Mouse (Mus musculus) CH12.LX (cell line): ENCODE measurements around the gene Ecpas. TPM values are rescaled to one million over a fixed set of nuclear protein-coding genes. Genes with fewer than 3 reads are reported as not detected.
A peak's percentile ranks its signal among the peaks of the same experiment; 100 is the strongest.

Experiments
- DNase-seq: peaks from one replicate; pipeline ENCODE4 v3.0.0-alpha.2; 2013; ENCODE audit errors: extremely low read depth
- H3K27ac ChIP-seq: 2 replicates; pipeline ENCODE4 v1.5.1; 2012; ENCODE audit warnings: low read depth, mild to moderate bottlenecking, control low read depth, moderate library complexity; ENCODE audit not compliant: insufficient read depth
- H3K27me3 ChIP-seq: replicated peaks from 2 replicates; pipeline ENCODE3; 2012; ENCODE audit warnings: inconsistent platforms
- H3K36me3 ChIP-seq, 2 experiments: replicated peaks in 1 of 2; 2 replicates each; pipeline versions ENCODE3 to v1.6.1; 2012; ENCODE audit warnings: inconsistent platforms in 1 of 2, low read length in 1 of 2, mild to moderate bottlenecking in 1 of 2, mixed read lengths in 1 of 2, moderate library complexity in 1 of 2; ENCODE audit not compliant: control insufficient read depth in 1 of 2, insufficient read depth in 1 of 2
- H3K4me1 ChIP-seq, 2 experiments: 2 replicates each; pipeline ENCODE4 v1.6.1; 2012; ENCODE audit warnings: inconsistent platforms in 1 of 2, moderate library complexity in 1 of 2; ENCODE audit not compliant: insufficient read depth in 2 of 2, control insufficient read depth in 1 of 2
- H3K4me2 ChIP-seq: 2 replicates; pipeline ENCODE4 v1.6.1; 2012; ENCODE audit warnings: low read depth, mild to moderate bottlenecking, control low read depth; ENCODE audit not compliant: poor library complexity, insufficient read depth, severe bottlenecking
- H3K4me3 ChIP-seq, 3 experiments: fragments of 150-350 bp in 1 of 3; sonication (generic) in 1 of 3; replicated peaks in 1 of 3; 2 replicates each; pipeline versions ENCODE3 to v1.5.1; 2011 to 2012; ENCODE audit warnings: low read depth in 2 of 3, low read length in 2 of 3, mild to moderate bottlenecking in 2 of 3, moderate library complexity in 2 of 3, control low read depth in 1 of 3, improper control_type of control experiment in 1 of 3, inconsistent platforms in 1 of 3, mixed read lengths in 1 of 3; ENCODE audit not compliant: poor library complexity in 1 of 3
- H3K79me2 ChIP-seq: replicated peaks from 2 replicates; pipeline ENCODE4 v1.6.1; 2012; ENCODE audit warnings: mild to moderate bottlenecking, moderate library complexity; ENCODE audit not compliant: control insufficient read depth, poor library complexity, insufficient read depth, severe bottlenecking; ENCODE audit errors: extremely low read depth
- H3K9ac ChIP-seq: 2 replicates; pipeline ENCODE4 v1.6.1; 2012; ENCODE audit warnings: low read depth, mild to moderate bottlenecking, control low read depth, moderate library complexity; ENCODE audit not compliant: insufficient read depth
- H3K9me3 ChIP-seq: replicated peaks from 2 replicates; pipeline ENCODE3; 2012; ENCODE audit warnings: low read length, inconsistent platforms, mixed read lengths
- CHD1 ChIP-seq: IDR thresholded peaks from 2 replicates; pipeline ENCODE4 v1.6.1; 2012; ENCODE audit warnings: low read depth, low read length, improper control_type of control experiment, inconsistent platforms
- CTCF ChIP-seq, 2 experiments: IDR thresholded peaks in 1 of 2; conservative IDR thresholded peaks in 1 of 2; 2 replicates each; pipeline ENCODE4 v1.5.1; 2011 to 2012; ENCODE audit warnings: low read depth in 2 of 2, low read length in 2 of 2, improper control_type of control experiment in 1 of 2, inconsistent platforms in 1 of 2, mild to moderate bottlenecking in 1 of 2, moderate library complexity in 1 of 2
- EP300 ChIP-seq: IDR thresholded peaks from 2 replicates; pipeline ENCODE4 v1.6.1; 2011; ENCODE audit warnings: low read length, improper control_type of control experiment
- HCFC1 ChIP-seq: IDR thresholded peaks from 2 replicates; pipeline ENCODE4 v1.6.1; 2012; ENCODE audit warnings: low read depth, mild to moderate bottlenecking, inconsistent platforms, low read length, improper control_type of control experiment
- MAX ChIP-seq: IDR thresholded peaks from 2 replicates; pipeline ENCODE4 v1.6.1; 2011; ENCODE audit warnings: low read length, improper control_type of control experiment
- MYC ChIP-seq: IDR thresholded peaks from 2 replicates; pipeline ENCODE4 v1.6.1; 2011; ENCODE audit warnings: low read depth, mild to moderate bottlenecking, improper control_type of control experiment, low read length
- PAX5 ChIP-seq: IDR thresholded peaks from 2 replicates; pipeline ENCODE4 v1.6.1; 2012; ENCODE audit warnings: low read length, inconsistent platforms, mixed read lengths
- RAD21 ChIP-seq: IDR thresholded peaks from 2 replicates; pipeline ENCODE4 v1.6.1; 2011; ENCODE audit warnings: low read depth, mild to moderate bottlenecking, low read length, improper control_type of control experiment, moderate library complexity
- TBP ChIP-seq: conservative IDR thresholded peaks from 2 replicates; pipeline ENCODE4 v1.6.1; 2011; ENCODE audit warnings: low read depth, low read length, improper control_type of control experiment
- TCF12 ChIP-seq: IDR thresholded peaks from 2 replicates; pipeline ENCODE4 v1.6.1; 2014; ENCODE audit warnings: low read depth, mild to moderate bottlenecking, inconsistent platforms, low read length, improper control_type of control experiment
- USF2 ChIP-seq: conservative IDR thresholded peaks from 2 replicates; pipeline ENCODE4 v1.6.1; 2011; ENCODE audit warnings: low read depth, low read length, improper control_type of control experiment
- dilution Hi-C: fragments of 300-500 bp; cut with MboI; formaldehyde crosslinking; loops from 2 replicates; pipeline ENCODE4 v1.14.3; 2020; ENCODE audit warnings: low sequenced_read_pairs; ENCODE audit not compliant: extremely low pct_unique_long_range_greater_than_20kb, extremely low pct_ligation_motif_present
- in situ Hi-C: fragments of 300-500 bp; cut with MboI; formaldehyde crosslinking; loops from 3 replicates; pipeline ENCODE4 v1.14.3; 2019; ENCODE audit warnings: low sequenced_read_pairs, low pct_ligation_motif_present, low pct_unique_long_range_greater_than_20kb, mixed read lengths
- polyA plus RNA-seq: library from polyadenylated mRNA; unstranded; fragments of >175 nt; gene quantifications from 2 replicates; pipeline ENCODE4 v1.2.1, GENCODE M21; 2012; ENCODE audit warnings: low read depth; ENCODE audit not compliant: insufficient read length
- total RNA-seq, 2 experiments: library from RNA; depleted of rRNA; stranded (reverse); fragments of 300-350 nt in 1 of 2; fragments of >200 nt in 1 of 2; gene quantifications; 2 replicates each; pipeline ENCODE4 v1.2.3; 2012 to 2014

The Ecpas gene
- total and polyA plus RNA-seq, 3 experiments: 45.2 to 67.4 (median 47.5) TPM

DNA sequence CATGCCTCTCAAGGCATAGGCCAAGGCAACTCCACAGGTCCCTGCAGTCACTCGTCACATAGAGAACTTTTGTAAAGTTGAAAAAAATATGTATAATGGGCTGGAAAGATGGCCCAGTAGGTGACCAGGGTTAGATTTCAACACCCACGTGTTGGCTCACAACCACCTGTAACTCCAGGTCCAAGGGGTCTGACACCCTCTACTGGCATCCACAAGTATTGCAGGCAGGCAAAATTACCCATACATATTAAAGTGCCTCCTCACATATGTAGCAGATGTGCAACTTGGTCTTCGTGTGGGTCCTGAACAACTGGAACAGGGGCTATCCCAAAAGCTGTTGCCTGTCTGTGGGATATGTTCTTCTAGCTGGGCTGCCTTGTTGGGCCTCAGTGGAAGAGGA, 15.1 kb upstream of the Ecpas start:
- Histone ChIP-seq H3K79me2 (no peaks in the 10 kb centered on the region), H3K4me1 (no peaks in the 10 kb centered on the region), H3K9me3 (no peaks in the 10 kb centered on the region), H3K27ac (no peak overlapping the region), H3K36me3 (no peaks in the 10 kb centered on the region), H3K9ac (no peak overlapping the region), H3K4me2 (no peak overlapping the region), H3K4me3 (no peak overlapping the region), H3K27me3 (no peaks in the 10 kb centered on the region)
- in situ Hi-C loops: no loop called here
- peak; percentile 37 to 43; a peak in 3 of 4 replicates for TF ChIP-seq CTCF (conservative IDR thresholded peaks at IDR 0.05 in 1 of 2, IDR thresholded peaks at IDR 0.05 in 1 of 2; ENCODE audit: low read depth in 2 of 2, low read length in 2 of 2)
- no peak for TF ChIP-seq EP300
- TF ChIP-seq RAD21: peak; percentile 27
- 0 out of 2 replicates have a peak, but pooled peaks have one; percentile 21 for TF ChIP-seq MYC
- dilution Hi-C loops: no loop called here
- peak; percentile 22 for DNase-seq

GRCm38 (mm10) chr4:58926120-58926519, 13.6 kb upstream of the Ecpas start:
- H3K36me3 ChIP-seq: no peaks in the 10 kb centered on the region
- dilution Hi-C loops (no loop called here), in situ Hi-C loops (no loop called here)
- no peak overlapping the region for H3K4me3 ChIP-seq
- DNase-seq: no peak
- H3K9me3 ChIP-seq: no peaks in the 10 kb centered on the region
- H3K9ac ChIP-seq: no peak overlapping the region
- no peaks in the 10 kb centered on the region for H3K4me1 ChIP-seq
- no peak for TF ChIP-seq CHD1
- TF ChIP-seq PAX5: no peak
- no peak for TF ChIP-seq EP300
- TF ChIP-seq TCF12: no peak
- no peak for TF ChIP-seq MAX
- TF ChIP-seq TBP: no peak
- no peak for TF ChIP-seq USF2
- H3K4me2 ChIP-seq: no peak overlapping the region
- no peak overlapping the region for H3K27ac ChIP-seq
- H3K27me3 ChIP-seq: no peaks in the 10 kb centered on the region
- H3K79me2 ChIP-seq: no peaks in the 10 kb centered on the region

DNA sequence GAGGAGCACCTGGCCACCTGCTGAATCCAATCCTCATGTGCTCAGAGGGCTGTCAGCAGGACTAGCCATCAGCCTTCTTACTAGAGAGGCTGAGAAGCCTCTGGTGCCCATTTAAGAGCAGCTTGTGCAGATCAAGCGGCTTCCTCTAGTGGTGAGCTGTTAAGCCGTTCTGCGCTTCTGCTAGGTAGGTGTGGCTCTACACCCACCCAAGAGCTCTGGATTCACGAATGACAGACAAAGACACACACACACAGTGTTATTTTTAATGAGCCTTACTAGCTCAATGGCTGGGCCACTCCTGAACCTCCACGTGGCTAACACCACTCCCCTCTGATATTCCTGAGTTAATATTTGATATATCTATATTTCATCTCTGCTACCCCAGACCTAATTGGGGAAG, 13.1 kb upstream of the Ecpas start:
- Histone ChIP-seq H3K27ac (no peak overlapping the region), H3K4me3 (no peak overlapping the region), H3K79me2 (no peaks in the 10 kb centered on the region), H3K9me3 (no peaks in the 10 kb centered on the region), H3K4me2 (no peak overlapping the region), H3K9ac (no peak overlapping the region), H3K27me3 (no peaks in the 10 kb centered on the region), H3K4me1 (no peaks in the 10 kb centered on the region), H3K36me3 (no peaks in the 10 kb centered on the region)
- no peak for DNase-seq
- dilution Hi-C loops (no loop called here), in situ Hi-C loops (no loop called here)
- TF ChIP-seq HCFC1 (no peak), CTCF (conservative IDR thresholded peaks at IDR 0.05 in 1 of 2, IDR thresholded peaks at IDR 0.05 in 1 of 2; ENCODE audit: low read depth in 2 of 2, low read length in 2 of 2) (peak in 1 of 2 experiments; percentile 10; a peak in 1 of 4 replicates)
